Mouse (Mus musculus) gastrocnemius, adult 2 months (tissue): ENCODE measurements around the gene Gm42372. TPM values are rescaled to one million over a fixed set of nuclear protein-coding genes. Genes with fewer than 3 reads are reported as not detected.

Experiments used
- DNase-seq: peaks from one replicate; pipeline ENCODE4 v3.0.0; 2022
- H3K27ac ChIP-seq: fragments of 200-600 bp; 2 replicates; pipeline ENCODE4 v1.8.1; 2022; ENCODE audit warnings: mild to moderate bottlenecking
- H3K4me3 ChIP-seq: fragments of 200-600 bp; 2 replicates; pipeline ENCODE4 v1.8.1; 2022; ENCODE audit warnings: mild to moderate bottlenecking, moderate library complexity
- CTCF ChIP-seq: fragments of 200-600 bp; IDR thresholded peaks from 2 replicates; pipeline ENCODE4 v1.8.1; 2022; ENCODE audit warnings: antibody characterized with exemption, mild to moderate bottlenecking, moderate library complexity
- intact Hi-C: fragments of 180-260 bp; cut with DNase I; formaldehyde crosslinking; loops from one replicate; pipeline ENCODE4 v1.15.1; 2025
- total RNA-seq, 2 experiments: library from RNA; stranded (reverse); gene quantifications; 2 replicates each; pipeline ENCODE4 v1.2.3; 2021

Gene Gm42372
- total RNA-seq, 2 experiments from 2014 or later = not detected

GRCm38 (mm10) chr7:16976298-16976697 is 6.6 kb upstream of the Gm42372 start:
- TF ChIP-seq CTCF = no peak
- Histone ChIP-seq H3K4me3 (no peak overlapping the region), H3K27ac (no peak overlapping the region)
- intact Hi-C loops = no loop called here
- no peak for DNase-seq

GRCm38 (mm10) chr7:16978173-16978572 is 4.7 kb upstream of the Gm42372 start:
- Histone ChIP-seq H3K27ac (no peak overlapping the region), H3K4me3 (no peak overlapping the region)
- TF ChIP-seq CTCF = no peak
- DNase-seq = no peak
- intact Hi-C loops = no loop called here

- DNase-seq = no peak
- intact Hi-C loops = no loop called here
- no peak overlapping the region for H3K4me3 ChIP-seq
- TF ChIP-seq CTCF = no peak
- no peak overlapping the region for H3K27ac ChIP-seq
Measured at GRCm38 (mm10) chr7:16978593-16978992, 4.3 kb upstream of the Gm42372 start.

- TF ChIP-seq CTCF = no peak
- intact Hi-C loops = no loop called here
- peak; percentile 58 for DNase-seq
- H3K4me3 ChIP-seq = peak overlapping the region; percentile 66
- peak overlapping the region; percentile 79 for H3K27ac ChIP-seq
Measured at GRCm38 (mm10) chr7:16980348-16980747, 2.5 kb upstream of the Gm42372 start.

GRCm38 (mm10) chr7:16987541-16988149 is 4.8 kb downstream of the Gm42372 start:
- H3K4me3 ChIP-seq = no peak overlapping the region
- TF ChIP-seq CTCF = no peak
- DNase-seq = no peak
- intact Hi-C loops = no loop called here
- no peak overlapping the region for H3K27ac ChIP-seq

- peak; percentile 64 for DNase-seq
- Histone ChIP-seq H3K4me3 (no peak overlapping the region), H3K27ac (no peak overlapping the region)
- intact Hi-C loops = no loop called here
- TF ChIP-seq CTCF = no peak
Measured at GRCm38 (mm10) chr7:16988405-16988804, 5.5 kb downstream of the Gm42372 start.

- no peak for DNase-seq
- TF ChIP-seq CTCF = no peak
- Histone ChIP-seq H3K27ac (peak overlapping the region; percentile 66), H3K4me3 (peak overlapping the region; percentile 5; the same call in 1 of the 2 replicates)
- intact Hi-C loops = no loop called here
Measured at GRCm38 (mm10) chr7:16990006-16990744, 7.3 kb downstream of the Gm42372 start.

- Histone ChIP-seq H3K27ac (no peak overlapping the region), H3K4me3 (no peak overlapping the region)
- intact Hi-C loops = no loop called here
- no peak for TF ChIP-seq CTCF
- no peak for DNase-seq
Measured at GRCm38 (mm10) chr7:16991681-16992450, 9.0 kb downstream of the Gm42372 start.

- Histone ChIP-seq H3K27ac (0 out of 2 replicates have a peak within 1 kb of the TSS, but pooled peaks have one; percentile 81), H3K4me3 (peak within 1 kb of the TSS; percentile 75)
- no peak for DNase-seq
Measured at GRCm38 (mm10) chr7:16992451-16992807, 9.5 kb downstream of the Gm42372 start, which contains the start of gene Ccdc8. TSS of gene Ccdc8 (plus strand) at chr7:16992708.

GRCm38 (mm10) chr7:16993651-16994399 is 10.9 kb downstream of the Gm42372 start:
- Histone ChIP-seq H3K27ac (peak overlapping the region; percentile 81), H3K4me3 (peak overlapping the region; percentile 75)
- peak; percentile 87 for DNase-seq
- TF ChIP-seq CTCF = no peak
- intact Hi-C loops = no loop called here

More at GRCm38 (mm10) chr7:16992451-16992807, 9.5 kb downstream of the Gm42372 start, which contains the start of gene Ccdc8:
- intact Hi-C loops = no loop called here
- no peak for TF ChIP-seq CTCF

GRCm38 (mm10) chr7:16994400-16994799 is 11.5 kb downstream of the Gm42372 start:
- TF ChIP-seq CTCF = no peak

GRCm38 (mm10) chr7:16995345-16995744 is 12.5 kb downstream of the Gm42372 start:
- Histone ChIP-seq H3K27ac (peak overlapping the region; percentile 38; the same call in 1 of the 2 replicates), H3K4me3 (peak overlapping the region; percentile 75)
- intact Hi-C loops = no loop called here
- no peak for DNase-seq
- no peak for TF ChIP-seq CTCF

More at GRCm38 (mm10) chr7:16994400-16994799, 11.5 kb downstream of the Gm42372 start:
- peak overlapping the region; percentile 81 for H3K27ac ChIP-seq
- peak overlapping the region; percentile 75 for H3K4me3 ChIP-seq
- no peak for DNase-seq
- intact Hi-C loops = no loop called here
